Mouse (Mus musculus): ENCODE data around the gene Lrrc36.

Lrrc36 gene

DNA sequence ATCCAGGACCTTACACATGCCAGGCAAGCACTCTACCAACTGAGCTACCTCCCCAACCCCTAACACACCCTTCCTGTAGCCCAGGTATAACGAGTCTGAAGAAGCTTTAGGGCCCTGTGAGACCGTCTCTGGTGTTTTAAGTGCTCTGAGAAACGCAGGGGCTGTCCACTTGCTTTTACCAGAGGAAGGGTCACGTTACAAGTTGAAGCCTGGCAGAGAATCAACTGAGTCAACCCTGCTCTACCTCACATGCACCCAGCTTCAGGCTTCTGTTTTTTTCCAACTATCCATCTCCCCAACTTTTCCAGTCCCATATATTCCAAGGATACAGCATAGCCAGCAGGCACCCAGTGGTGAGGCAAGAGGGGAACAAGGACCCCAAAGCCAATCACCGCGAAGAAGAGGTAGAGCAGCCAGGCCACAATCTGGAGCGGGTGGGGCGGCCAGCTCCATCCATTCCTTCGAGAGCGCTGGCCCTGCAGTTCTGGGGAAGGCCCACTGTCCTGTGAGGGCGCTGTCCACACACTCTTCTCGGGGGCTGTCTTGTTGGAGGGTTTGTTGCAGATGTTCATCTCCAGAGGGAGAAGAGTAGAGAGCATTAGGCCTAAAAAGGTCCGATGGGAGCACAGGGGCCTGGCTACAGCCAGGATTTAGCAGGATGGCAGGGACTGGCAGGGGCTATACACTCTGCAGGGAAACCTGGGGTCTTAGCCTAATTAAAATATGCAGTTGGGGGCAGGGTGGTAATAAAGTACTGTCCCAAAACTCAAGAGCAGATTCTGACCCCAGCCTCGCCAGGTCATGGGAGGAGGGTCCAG is 70.0 kb downstream of the Lrrc36 start:
- no peak for DNase-seq (ENCODE audit: low spot score in 2 of 2)

DNA sequence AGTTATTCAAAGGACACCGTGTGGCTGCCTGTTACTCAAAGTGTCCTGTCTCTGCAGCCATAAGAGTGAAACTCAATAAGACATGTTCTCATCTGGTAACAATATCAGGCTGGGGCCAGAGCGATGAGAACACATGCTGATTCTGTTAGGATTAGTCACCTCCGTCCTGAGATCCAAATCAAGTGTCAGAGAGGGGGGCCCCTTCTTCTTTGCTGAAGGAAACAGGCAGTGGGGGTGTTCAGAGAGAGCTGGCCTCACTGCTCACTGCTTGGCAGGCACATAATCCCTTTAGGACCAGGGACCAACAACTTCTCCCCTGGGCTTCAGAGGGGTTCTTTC is 70.6 kb downstream of the Lrrc36 start:
- no peak for DNase-seq (ENCODE audit: low spot score in 2 of 2)

- no peak for DNase-seq (ENCODE audit: low spot score in 2 of 2)
Measured at GRCm38 (mm10) chr8:105484392-105484791, 71.0 kb downstream of the Lrrc36 start.

DNA sequence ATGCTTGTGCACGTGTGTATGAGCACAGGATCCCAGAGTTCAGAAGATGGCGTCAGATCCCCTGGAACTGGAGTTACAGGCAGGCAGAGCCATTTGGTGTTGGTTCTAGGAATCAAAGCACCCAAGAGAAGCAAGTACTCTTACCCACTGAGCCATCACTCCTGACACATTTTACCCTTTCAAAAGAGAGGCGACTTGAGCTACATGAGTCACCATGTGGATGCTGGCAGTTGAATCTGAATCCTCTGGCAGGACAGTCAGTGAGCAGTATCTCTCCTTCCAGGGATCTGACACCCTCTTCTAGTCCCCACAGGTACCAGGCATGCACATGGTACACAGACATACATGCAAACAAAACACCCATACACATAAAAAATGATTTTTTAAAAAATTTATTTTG is 74.7 kb downstream of the Lrrc36 start:
- no peak for DNase-seq (ENCODE audit: low spot score in 2 of 2)

- no peak for DNase-seq (ENCODE audit: low spot score in 2 of 2)
Measured at GRCm38 (mm10) chr8:105489281-105489680, 75.9 kb downstream of the Lrrc36 start.

- DNase-seq (ENCODE audit: low spot score in 2 of 2): no peak
Measured at GRCm38 (mm10) chr8:105493495-105493894, 80.1 kb downstream of the Lrrc36 start.

GRCm38 (mm10) chr8:105494566-105494965 is 81.2 kb downstream of the Lrrc36 start:
- no peak for DNase-seq (ENCODE audit: low spot score in 2 of 2)

DNA sequence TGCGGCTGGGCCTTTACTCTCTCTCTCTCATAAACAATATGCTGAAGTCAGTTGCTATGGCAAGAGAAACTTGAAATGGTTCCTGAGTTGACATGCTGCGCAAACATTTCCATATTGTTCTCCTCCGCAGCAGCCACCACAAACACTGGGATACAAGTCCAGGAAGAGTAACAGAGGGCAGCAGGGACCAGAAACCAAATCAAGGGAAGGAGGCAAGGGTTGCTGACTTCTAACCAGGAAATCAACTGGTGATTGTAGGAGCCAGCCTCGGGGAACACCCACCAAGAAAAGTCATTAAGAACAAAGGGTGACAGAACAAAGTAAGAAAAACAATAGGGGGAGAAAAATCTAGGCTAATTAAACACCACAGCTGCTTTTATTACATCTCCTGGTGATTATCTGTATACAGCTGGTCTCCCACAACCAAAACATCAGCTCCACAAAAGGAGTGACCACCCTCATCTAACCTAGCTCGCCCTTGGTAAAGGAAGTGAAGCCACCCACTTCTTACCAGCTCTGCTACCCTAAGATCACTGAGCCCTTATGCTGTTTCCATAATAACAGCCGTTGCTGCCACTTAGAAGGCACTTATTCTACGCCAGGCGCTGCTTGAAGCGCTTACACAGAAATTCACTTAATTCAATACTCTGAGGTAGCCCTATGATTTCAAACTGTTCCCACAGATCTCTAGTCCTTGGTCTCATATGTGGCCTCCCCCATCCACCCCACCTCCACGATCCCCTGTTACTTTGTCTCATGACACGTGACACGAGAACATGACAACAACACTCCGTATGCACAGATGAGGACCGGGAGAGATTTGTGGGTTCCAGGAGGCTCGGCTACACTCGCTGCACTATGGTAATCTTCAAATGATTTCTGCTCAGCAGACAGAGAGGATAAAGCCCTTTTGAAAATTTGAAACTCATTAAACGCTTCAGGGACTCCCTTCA is 82.3 kb downstream of the Lrrc36 start:
- no peak for DNase-seq (ENCODE audit: low spot score in 2 of 2)

DNA sequence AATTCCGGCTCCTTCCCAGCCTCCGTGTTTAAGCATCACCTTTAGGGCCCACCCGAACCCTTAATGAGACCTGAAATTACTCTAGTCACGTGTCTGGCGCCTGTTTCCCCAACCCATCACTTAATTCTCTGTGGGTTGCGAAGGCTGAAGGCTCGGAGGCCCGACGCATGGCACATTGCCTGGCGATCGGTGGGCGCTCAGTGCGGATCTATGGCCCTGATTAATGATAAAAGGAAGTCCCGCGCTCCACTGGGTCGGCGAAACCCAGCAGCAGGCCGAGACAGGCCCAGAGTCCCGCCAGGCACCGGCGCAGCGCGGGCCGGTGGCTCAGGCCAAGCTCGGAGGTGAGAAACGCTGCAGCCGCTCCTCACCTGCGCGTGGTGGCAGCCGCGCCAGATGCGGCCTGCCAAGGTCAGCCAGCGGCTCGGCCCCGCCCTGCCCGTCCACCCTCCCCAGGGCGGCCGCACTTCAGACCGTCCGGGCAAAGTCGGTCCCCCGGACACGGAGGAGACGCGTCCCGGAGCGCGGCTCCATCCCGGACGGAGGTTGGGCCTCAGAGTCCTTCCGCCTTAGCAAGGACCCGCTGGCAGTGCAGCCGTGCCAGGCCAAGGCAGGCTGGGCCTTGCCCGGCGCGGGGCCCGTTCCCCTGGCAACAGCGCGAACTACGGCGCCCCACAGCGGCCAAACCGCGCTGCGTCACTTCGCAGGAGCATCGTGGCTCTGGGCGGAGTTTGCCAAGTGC is 83.2 kb downstream of the Lrrc36 start, which contains the start of gene Zdhhc1:
Gene Zdhhc1 (minus strand): TSS at position 464 of the 742 bp plus-strand sequence.
- DNase-seq (ENCODE audit: low spot score in 2 of 2): peak; percentile 73 to 77

DNA sequence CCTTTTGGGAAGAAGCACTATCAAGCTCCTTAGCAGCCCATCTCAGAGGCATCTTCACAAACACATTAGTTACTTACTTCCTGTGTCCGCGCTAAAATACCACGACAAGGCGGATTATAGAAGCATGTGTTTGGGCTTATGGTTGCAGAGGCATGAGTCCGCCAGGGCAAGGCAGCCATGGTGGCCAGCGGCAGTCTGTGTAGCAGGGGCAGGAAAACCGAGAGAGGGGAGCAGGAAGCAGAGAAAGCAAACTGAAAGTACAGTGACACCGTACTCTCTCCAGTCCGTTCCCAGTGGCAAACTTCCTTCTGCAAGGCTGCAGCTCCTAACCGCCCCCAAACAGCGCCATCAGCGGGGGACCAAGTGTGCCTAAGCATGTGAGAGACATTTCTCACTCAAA is 86.4 kb downstream of the Lrrc36 start:
- DNase-seq (ENCODE audit: low spot score in 2 of 2): no peak

- DNase-seq (ENCODE audit: low spot score in 2 of 2): no peak
Measured at GRCm38 (mm10) chr8:105504617-105505016, 91.2 kb downstream of the Lrrc36 start.

DNA sequence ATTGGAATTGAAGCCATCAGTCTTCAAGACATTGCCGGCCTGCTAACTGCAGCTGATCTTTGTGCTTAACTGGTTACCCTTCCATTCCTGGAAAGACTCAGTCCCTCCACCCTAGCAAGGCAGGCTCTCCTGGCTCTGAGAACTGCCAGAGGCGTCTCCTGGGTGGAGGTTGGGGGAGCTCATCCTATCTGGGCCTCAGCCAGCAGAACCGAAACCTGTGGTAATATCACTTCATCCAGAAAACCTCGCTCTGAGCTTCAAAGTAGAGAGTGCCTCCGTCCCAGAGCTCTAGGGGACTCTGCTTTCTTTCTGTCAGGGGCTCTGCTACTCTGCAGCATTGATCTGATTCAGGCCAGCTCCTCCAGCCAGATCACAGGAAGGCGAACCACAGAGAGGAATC is 93.6 kb downstream of the Lrrc36 start:
- DNase-seq (ENCODE audit: low spot score in 2 of 2): no peak

GRCm38 (mm10) chr8:105508758-105509157 is 95.4 kb downstream of the Lrrc36 start:
- DNase-seq (ENCODE audit: low spot score in 2 of 2): no peak

DNA sequence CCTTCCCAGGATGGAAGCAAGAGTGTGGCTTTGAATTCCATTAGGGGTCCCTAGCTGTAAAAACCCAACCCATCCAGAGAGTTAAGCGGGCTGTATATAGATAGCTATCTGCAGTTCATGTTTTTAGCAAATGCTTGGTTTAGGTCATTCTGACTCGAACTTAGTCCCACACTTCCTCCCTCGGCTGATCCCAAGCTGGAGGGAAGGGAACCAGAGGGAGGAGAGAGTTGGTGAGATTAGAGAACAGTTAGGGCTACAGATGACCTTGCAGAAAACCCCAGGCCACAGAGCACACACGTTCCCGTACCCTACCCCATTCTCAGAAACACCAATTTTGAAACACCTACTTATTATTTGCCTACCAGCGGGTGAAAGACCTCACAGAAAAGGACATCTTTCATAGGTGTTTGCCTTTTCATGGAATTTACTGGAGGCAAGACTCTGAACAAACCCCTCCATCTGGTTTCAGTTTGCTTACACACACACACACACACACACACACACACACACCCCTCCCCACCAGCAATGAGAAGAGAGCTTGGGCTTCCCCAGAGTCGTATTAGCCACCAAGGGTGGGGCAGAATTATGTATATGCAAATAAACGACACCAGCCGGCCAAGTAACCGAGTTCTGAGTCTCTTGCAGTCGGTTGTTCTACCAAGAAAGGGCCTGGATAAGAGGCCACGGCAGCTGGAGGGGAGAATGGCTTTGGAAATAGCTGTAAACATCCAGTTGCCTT is 96.8 kb downstream of the Lrrc36 start:
- no peak for DNase-seq (ENCODE audit: low spot score in 2 of 2)
